Mouse (Mus musculus): ENCODE measurements around the gene Gtf2h2. TPM values are rescaled to one million over a fixed set of nuclear protein-coding genes. Genes with fewer than 3 reads are reported as not detected.
"Not testable (repeated sequence)": the region's sequence is repeated elsewhere in the genome, so short reads cannot be mapped to it uniquely, and the experiment has no call there.

The Gtf2h2 gene
- total RNA-seq (2021) = 10 to 100 TPM; 21.7 to 21.9 TPM
- long read RNA-seq, experiment 1, partial matches to known transcripts = 1 of 7 reads
- long read RNA-seq, experiment 1, other reads (novel, unspliced or antisense) = 2 of 7 reads
- long read RNA-seq, experiment 2, partial matches to known transcripts = 1 of 8 reads
- long read RNA-seq, experiment 2, other reads (novel, unspliced or antisense) = 3 of 8 reads

GRCm38 (mm10) chr13:100492061-100492787 lies at the start of gene Gtf2h2:
TSS of gene Gtf2h2 (minus strand) at chr13:100492579.
- DNase-seq = peak; percentile 83 to 93

DNA sequence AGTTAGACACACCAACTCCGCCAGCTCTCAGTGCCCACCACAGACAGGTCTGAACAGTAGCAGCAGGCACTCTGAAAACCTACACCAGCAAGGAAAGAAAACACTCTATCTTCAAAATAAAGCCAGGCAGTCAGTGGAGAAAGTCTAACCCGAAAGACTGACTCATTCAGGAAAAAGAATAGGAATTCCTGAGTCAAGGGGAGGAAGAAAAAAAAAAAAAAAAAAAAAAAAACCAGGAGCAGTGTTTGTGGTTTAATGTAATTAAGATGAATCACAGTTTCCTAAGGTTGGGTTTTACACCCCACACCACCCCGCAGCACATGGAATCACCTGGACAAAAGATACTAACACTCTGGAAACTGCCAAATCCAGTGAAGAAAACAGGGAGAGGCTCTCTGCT lies 43.8 kb upstream of the Gtf2h2 start:
- DNase-seq = no peak

GRCm38 (mm10) chr13:100532788-100533365 lies 40.5 kb upstream of the Gtf2h2 start:
- DNase-seq = no peak

DNA sequence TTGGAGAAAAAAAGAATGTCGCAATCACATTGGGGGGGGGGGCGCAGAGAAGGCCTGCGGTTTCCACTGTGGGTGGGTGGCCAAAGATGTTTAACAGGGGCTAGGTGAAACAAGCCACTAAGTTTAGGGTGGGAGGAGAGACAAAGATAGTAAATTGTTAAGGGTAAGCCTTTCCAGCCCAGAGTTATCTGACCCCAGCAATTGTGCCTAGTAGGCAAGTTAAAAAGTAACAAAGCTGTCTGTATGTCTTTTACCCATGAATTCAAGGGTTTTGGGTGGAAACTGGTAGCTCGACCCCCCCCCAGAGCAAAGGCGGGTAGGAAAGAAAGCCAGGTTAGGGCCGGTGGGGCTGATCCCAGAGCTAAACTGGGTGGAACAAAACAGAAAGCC lies 34.3 kb upstream of the Gtf2h2 start:
- no peak for DNase-seq

GRCm38 (mm10) chr13:100525935-100526648 lies 33.7 kb upstream of the Gtf2h2 start:
- DNase-seq = no peak

- no peak for DNase-seq
Measured at GRCm38 (mm10) chr13:100524896-100525295, 32.5 kb upstream of the Gtf2h2 start.

- DNase-seq = no peak
Measured at GRCm38 (mm10) chr13:100523698-100524097, 31.3 kb upstream of the Gtf2h2 start.

DNA sequence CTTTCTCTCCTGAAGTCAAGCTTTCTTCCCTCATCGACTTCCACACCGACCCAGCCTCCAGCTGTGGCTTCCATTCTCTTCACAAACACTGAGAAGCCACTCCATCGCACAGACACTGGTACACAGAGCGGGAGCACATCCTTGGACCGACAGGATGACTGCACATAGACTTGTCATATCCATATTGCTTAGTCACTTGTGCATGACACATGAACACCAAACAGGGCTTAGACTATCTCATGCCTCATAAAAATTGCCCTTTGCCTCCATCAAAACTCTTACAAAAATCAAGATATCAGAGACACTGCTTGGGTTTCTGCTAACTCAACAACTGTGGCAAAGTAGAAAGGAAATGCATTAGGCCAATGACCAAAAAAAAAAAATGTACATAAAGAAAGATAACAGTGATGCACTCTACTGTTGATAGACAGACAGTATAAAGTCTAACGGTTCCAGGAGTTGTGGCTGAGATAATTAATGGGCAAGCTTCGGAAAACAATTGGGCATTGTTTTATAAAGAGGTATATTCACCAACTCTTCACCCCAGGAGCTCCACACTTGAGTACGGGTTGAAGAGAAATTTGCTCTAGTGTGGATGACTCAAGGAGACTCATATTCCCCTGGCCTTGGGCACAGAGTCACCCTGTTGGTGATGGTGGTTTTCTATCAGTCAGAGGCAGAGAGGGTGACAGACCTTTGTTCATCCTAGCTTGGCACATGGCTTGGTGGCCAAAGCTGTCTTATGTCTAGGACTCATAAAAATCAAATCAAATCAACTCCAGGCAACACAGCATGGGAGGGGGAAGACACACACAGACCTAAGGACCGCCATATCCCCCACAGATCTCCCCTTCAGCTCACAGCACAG lies 29.6 kb upstream of the Gtf2h2 start:
- DNase-seq = no peak

DNA sequence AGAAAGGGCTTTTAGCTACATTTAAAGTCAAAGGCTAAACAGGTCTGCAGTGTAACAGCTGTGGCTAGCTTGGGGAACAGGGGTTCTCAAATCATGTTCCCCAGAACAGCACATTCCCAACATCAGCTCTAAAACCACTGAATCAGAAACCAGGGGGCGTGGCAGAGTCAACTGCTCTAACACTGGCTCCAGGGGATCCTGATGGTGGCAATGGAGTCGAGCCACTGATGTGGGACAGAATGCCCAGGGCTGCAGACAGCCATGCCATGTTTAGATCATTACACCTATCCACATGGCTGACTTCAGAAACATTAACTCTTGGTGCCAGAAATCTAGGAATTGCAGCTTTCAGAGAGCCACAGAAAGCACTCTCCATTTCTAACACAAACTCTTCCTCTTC lies 26.8 kb upstream of the Gtf2h2 start:
- no peak for DNase-seq

DNA sequence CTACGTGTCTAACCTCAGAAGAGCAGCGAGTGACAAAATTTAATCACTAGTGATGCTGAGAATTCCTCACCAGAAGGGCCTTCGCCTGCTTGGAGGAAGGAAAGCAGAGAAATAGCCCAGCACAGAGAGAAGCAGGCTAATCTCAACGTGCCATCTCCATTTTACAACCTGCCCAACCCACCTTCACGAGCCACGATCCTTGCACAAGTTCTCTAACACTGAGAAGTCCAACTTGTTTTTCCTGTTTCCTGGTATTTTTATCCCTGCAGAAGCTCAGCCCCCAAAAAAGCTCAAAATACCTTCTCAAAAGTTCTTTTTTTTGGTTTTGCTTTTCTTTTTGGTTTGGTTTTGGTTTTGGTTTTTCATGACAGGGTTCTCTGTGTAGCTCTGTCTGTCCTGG lies 25.8 kb upstream of the Gtf2h2 start:
- no peak for DNase-seq

DNA sequence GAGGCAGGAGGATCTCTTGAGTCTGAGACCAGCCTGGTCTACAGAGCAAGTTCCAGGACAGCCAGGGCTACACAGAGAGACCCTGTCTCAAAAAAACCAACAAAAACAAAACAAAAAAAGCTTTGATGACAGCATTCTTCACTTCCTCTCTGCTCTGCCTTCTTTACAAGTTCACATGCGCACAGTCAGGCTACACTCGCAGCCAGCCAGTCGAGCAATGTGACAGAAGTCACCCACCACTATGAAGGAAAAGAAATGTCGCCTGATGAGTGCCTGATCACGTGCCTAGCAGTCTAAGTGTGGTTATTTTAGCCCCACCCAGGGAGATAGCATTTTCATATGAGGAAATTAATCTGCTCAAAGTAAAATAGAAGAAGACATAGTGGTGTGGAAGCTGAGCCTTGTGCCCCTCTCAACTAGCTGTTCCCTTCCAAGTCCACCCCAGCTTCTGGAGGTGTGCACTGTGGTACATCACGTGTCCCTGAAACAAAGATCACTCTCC lies 25.3 kb upstream of the Gtf2h2 start:
- no peak for DNase-seq

GRCm38 (mm10) chr13:100516213-100517105 lies 24.1 kb upstream of the Gtf2h2 start:
- DNase-seq = no peak

- DNase-seq = no peak
Measured at GRCm38 (mm10) chr13:100512792-100513191, 20.4 kb upstream of the Gtf2h2 start.

DNA sequence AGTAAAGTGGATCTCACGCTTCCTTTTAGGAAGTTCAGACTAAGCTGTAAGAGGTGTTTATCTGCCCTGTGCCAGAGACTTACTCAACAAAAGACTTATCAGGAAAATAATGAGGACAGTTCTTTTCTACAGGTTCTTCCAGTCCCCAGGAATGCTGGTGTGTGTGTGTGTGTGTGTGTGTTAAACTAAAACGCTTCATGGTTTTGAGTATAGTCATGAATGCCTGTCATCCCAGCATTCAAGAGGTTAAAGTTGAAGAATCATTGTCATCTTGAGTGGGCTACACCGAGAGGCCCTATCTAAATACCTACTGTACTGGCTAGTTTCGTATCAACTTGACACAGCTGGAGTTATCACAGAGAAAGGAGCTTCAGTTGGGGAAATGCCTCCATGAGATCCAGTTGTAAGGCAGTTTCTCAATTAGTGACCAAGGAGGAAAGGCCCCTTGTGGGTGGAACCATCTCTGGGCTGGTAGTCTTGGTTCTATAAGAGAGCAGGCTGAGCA lies 19.5 kb upstream of the Gtf2h2 start:
- DNase-seq = no peak

DNA sequence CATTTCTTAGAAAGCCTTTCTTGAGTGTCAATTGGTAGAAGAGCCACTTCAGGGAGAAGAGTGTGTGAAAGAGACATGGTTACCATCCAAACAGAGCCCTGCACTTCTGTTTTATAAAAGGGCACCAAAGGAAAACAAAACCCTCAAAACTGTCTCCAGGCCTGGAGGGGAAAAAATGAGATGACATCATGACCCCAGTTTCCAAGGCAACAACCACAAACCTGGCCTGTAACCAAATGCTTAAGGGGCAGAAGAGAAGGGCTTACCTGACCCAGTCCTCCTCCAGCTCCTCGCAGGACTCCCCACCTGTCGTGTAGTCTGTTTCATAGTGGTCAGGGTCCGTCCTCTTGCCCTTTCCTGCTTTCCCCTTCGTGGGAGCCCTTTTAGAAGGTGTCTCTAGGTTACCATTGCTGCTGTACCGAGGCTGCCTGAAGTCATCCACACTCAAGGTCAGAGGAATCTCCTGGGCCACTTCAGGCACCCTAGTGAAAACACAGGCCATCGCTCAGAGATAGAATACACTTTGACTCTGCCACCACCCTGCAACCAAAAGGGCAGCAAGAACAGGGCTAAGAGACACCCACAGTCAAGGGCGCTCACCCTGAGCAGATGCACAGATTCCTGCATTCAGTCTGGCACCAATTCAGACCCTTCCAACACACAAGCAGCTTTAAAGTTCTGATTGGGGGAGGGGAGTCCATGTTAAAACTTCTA lies 18.9 kb upstream of the Gtf2h2 start:
- DNase-seq = no peak

- DNase-seq = not testable (repeated sequence)
Measured at GRCm38 (mm10) chr13:100499625-100500024, 7.2 kb upstream of the Gtf2h2 start.

DNA sequence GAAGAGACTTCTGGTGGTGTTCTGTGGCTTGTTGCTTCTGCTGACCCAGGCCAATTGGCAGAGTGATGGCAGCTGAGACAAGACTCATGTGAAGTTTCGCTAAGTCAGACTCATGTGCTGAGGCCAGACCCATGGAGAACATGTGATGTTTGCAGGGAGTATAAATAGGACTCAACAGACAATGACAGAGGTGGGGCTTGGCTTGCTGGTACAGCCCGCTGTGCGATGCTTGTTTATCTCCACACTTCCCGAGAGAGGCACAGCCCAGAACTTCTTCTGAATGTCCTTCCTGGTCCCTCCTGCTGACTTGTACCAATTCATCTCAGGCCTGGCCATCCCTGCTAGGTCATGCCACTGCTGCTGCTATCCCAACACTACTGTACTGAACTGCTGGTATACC lies 3.0 kb upstream of the Gtf2h2 start:
- DNase-seq = peak in 1 of 2 experiments; percentile 5

DNA sequence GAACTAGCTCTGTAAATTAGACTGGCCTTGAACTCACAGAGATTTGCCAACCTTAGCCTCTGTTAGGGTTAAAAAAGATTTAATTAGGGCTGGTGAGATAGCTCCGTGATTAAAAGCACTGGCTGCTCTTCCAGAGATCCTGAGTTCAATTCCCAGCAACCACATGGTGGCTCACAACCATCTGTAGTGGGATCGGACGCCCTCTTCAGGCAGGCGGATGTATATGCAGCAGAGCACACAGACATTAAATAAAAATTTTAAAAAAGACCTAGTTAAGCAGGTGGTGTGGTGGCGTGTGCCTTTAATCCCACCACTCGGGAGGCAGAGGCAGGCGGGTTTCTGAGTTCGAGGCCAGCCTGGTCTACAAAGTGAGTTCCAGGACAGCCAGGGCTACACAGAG lies 2.0 kb upstream of the Gtf2h2 start:
- not testable (repeated sequence) for DNase-seq

GRCm38 (mm10) chr13:100493313-100493712 lies 934 bp upstream of the Gtf2h2 start:
- DNase-seq = no peak

GRCm38 (mm10) chr13:100491623-100492022 lies 756 bp downstream of the Gtf2h2 start:
- DNase-seq = no peak

All from heart, adult 18-20 months (tissue).